Mouse (Mus musculus): ENCODE data around the gene Esr2. TPM values are rescaled to one million over a fixed set of nuclear protein-coding genes. Genes with fewer than 3 reads are reported as not detected.
"Not testable (repeated sequence)": the region's sequence is repeated elsewhere in the genome, so short reads cannot be mapped to it uniquely, and the experiment has no call there.

Esr2 gene
- 0.20 and 0.40 TPM in 2 replicates for polyA plus RNA-seq (2014; fragmentation: Nextera tagmentation; extraction: Ambion mirVana)

GRCm38 (mm10) chr12:76177000-76177863 lies at the start of gene Esr2:
TSS of gene Esr2 (minus strand) at chr12:76177259.
- ATAC-seq (ENCODE audit: insufficient number of reproducible peaks, low FRiP score, low TSS enrichment, low read depth) (peak; percentile 72; the same call in 1 of the 2 replicates), DNase-seq (ENCODE audit: low spot score) (peak; percentile 67)
- H3K27me3 ChIP-seq (ENCODE audit: control insufficient read depth, insufficient read depth, low read length), result no peaks in the 10 kb centered on the region
- peak within 1 kb of the TSS; percentile 61 for H3K4me2 ChIP-seq (ENCODE audit: low read depth, severe bottlenecking)
- peak within 1 kb of the TSS; percentile 34; the same call in 1 of the 2 replicates for H3K9ac ChIP-seq (ENCODE audit: low read length)
- no peaks in the 10 kb centered on the region for H3K9me3 ChIP-seq (ENCODE audit: control insufficient read depth, low read length)
- no peak within 1 kb of the TSS for H3K27ac ChIP-seq (replicated peaks; ENCODE audit: low read depth, low read length)
- H3K4me1 ChIP-seq (ENCODE audit: control insufficient read depth, insufficient read depth, low read length), result no peaks in the 10 kb centered on the region
- H3K4me3 ChIP-seq (ENCODE audit: low read depth, low read length), result peak within 1 kb of the TSS; percentile 34
- H3K36me3 ChIP-seq (ENCODE audit: control insufficient read depth, insufficient read depth, low read length), result no peaks in the 10 kb centered on the region
- WGBS, result under 1% methylated on average over 39 of the region's 39 CpGs

GRCm38 (mm10) chr12:76222104-76222503 lies 45.0 kb upstream of the Esr2 start:
- H3K4me2 ChIP-seq (ENCODE audit: low read depth, severe bottlenecking); H3K27ac ChIP-seq (replicated peaks; ENCODE audit: low read depth, low read length); H3K9me3 ChIP-seq (ENCODE audit: control insufficient read depth, low read length); DNase-seq (ENCODE audit: low spot score); H3K9ac ChIP-seq (ENCODE audit: low read length); H3K4me1 ChIP-seq (ENCODE audit: control insufficient read depth, insufficient read depth, low read length); ATAC-seq (ENCODE audit: insufficient number of reproducible peaks, low FRiP score, low TSS enrichment, low read depth); H3K4me3 ChIP-seq (ENCODE audit: low read depth, low read length); H3K27me3 ChIP-seq (ENCODE audit: control insufficient read depth, insufficient read depth, low read length); H3K36me3 ChIP-seq (ENCODE audit: control insufficient read depth, insufficient read depth, low read length): not testable (repeated sequence)
- 72% methylated on average over 2 of the region's 8 CpGs for WGBS

- ATAC-seq (ENCODE audit: insufficient number of reproducible peaks, low FRiP score, low TSS enrichment, low read depth) (no peak), DNase-seq (ENCODE audit: low spot score) (no peak)
- H3K27ac ChIP-seq (replicated peaks; ENCODE audit: low read depth, low read length), result no peak overlapping the region
- H3K9ac ChIP-seq (ENCODE audit: low read length), result no peak overlapping the region
- no peaks in the 10 kb centered on the region for H3K4me1 ChIP-seq (ENCODE audit: control insufficient read depth, insufficient read depth, low read length)
- no peak overlapping the region for H3K4me2 ChIP-seq (ENCODE audit: low read depth, severe bottlenecking)
- WGBS, result 71% methylated on average over 11 of the region's 11 CpGs
- no peaks in the 10 kb centered on the region for H3K27me3 ChIP-seq (ENCODE audit: control insufficient read depth, insufficient read depth, low read length)
- H3K9me3 ChIP-seq (ENCODE audit: control insufficient read depth, low read length), result no peaks in the 10 kb centered on the region
- no peak overlapping the region for H3K4me3 ChIP-seq (ENCODE audit: low read depth, low read length)
- no peaks in the 10 kb centered on the region for H3K36me3 ChIP-seq (ENCODE audit: control insufficient read depth, insufficient read depth, low read length)
These were observed 39.7 kb upstream of the Esr2 start for GRCm38 (mm10) chr12:76216716-76217115.

GRCm38 (mm10) chr12:76215121-76215520 lies 38.1 kb upstream of the Esr2 start:
- 28% methylated on average over 5 of the region's 5 CpGs for WGBS
- H3K9ac ChIP-seq (ENCODE audit: low read length), result no peak overlapping the region
- no peaks in the 10 kb centered on the region for H3K9me3 ChIP-seq (ENCODE audit: control insufficient read depth, low read length)
- no peak overlapping the region for H3K4me2 ChIP-seq (ENCODE audit: low read depth, severe bottlenecking)
- H3K4me1 ChIP-seq (ENCODE audit: control insufficient read depth, insufficient read depth, low read length), result no peaks in the 10 kb centered on the region
- H3K27ac ChIP-seq (replicated peaks; ENCODE audit: low read depth, low read length), result no peak overlapping the region
- no peak overlapping the region for H3K4me3 ChIP-seq (ENCODE audit: low read depth, low read length)
- no peak for DNase-seq (ENCODE audit: low spot score)
- no peak for ATAC-seq (ENCODE audit: insufficient number of reproducible peaks, low FRiP score, low TSS enrichment, low read depth)
- H3K36me3 ChIP-seq (ENCODE audit: control insufficient read depth, insufficient read depth, low read length), result no peaks in the 10 kb centered on the region
- H3K27me3 ChIP-seq (ENCODE audit: control insufficient read depth, insufficient read depth, low read length), result no peaks in the 10 kb centered on the region

GRCm38 (mm10) chr12:76209429-76209974 lies 32.4 kb upstream of the Esr2 start:
- DNase-seq (ENCODE audit: low spot score) (no peak), ATAC-seq (ENCODE audit: insufficient number of reproducible peaks, low FRiP score, low TSS enrichment, low read depth) (no peak)
- Histone ChIP-seq H3K4me3 (ENCODE audit: low read depth, low read length) (no peak overlapping the region), H3K4me1 (ENCODE audit: control insufficient read depth, insufficient read depth, low read length) (no peaks in the 10 kb centered on the region), H3K27me3 (ENCODE audit: control insufficient read depth, insufficient read depth, low read length) (no peaks in the 10 kb centered on the region), H3K9ac (ENCODE audit: low read length) (no peak overlapping the region), H3K27ac (replicated peaks; ENCODE audit: low read depth, low read length) (no peak overlapping the region), H3K36me3 (ENCODE audit: control insufficient read depth, insufficient read depth, low read length) (no peaks in the 10 kb centered on the region), H3K4me2 (ENCODE audit: low read depth, severe bottlenecking) (no peak overlapping the region), H3K9me3 (ENCODE audit: control insufficient read depth, low read length) (no peaks in the 10 kb centered on the region)
- 90% methylated on average over 5 of the region's 5 CpGs for WGBS

- Histone ChIP-seq H3K27ac (replicated peaks; ENCODE audit: low read depth, low read length) (no peak overlapping the region), H3K4me1 (ENCODE audit: control insufficient read depth, insufficient read depth, low read length) (peaks cover 3% of the 10 kb centered on the region; the same call in 1 of the 2 replicates), H3K9ac (ENCODE audit: low read length) (no peak overlapping the region), H3K36me3 (ENCODE audit: control insufficient read depth, insufficient read depth, low read length) (no peaks in the 10 kb centered on the region), H3K4me2 (ENCODE audit: low read depth, severe bottlenecking) (no peak overlapping the region), H3K9me3 (ENCODE audit: control insufficient read depth, low read length) (no peaks in the 10 kb centered on the region), H3K27me3 (ENCODE audit: control insufficient read depth, insufficient read depth, low read length) (no peaks in the 10 kb centered on the region), H3K4me3 (ENCODE audit: low read depth, low read length) (no peak overlapping the region)
- DNase-seq (ENCODE audit: low spot score) (no peak), ATAC-seq (ENCODE audit: insufficient number of reproducible peaks, low FRiP score, low TSS enrichment, low read depth) (no peak)
- WGBS, result 70% methylated on average over 4 of the region's 4 CpGs
These were observed 23.3 kb upstream of the Esr2 start for GRCm38 (mm10) chr12:76200326-76200725.

- Histone ChIP-seq H3K36me3 (ENCODE audit: control insufficient read depth, insufficient read depth, low read length) (no peaks in the 10 kb centered on the region), H3K27ac (replicated peaks; ENCODE audit: low read depth, low read length) (no peak overlapping the region), H3K27me3 (ENCODE audit: control insufficient read depth, insufficient read depth, low read length) (no peaks in the 10 kb centered on the region), H3K4me1 (ENCODE audit: control insufficient read depth, insufficient read depth, low read length) (peaks cover 3% of the 10 kb centered on the region; the same call in 1 of the 2 replicates), H3K4me2 (ENCODE audit: low read depth, severe bottlenecking) (peak overlapping the region; percentile 90; the same call in 1 of the 2 replicates), H3K9me3 (ENCODE audit: control insufficient read depth, low read length) (no peaks in the 10 kb centered on the region), H3K9ac (ENCODE audit: low read length) (no peak overlapping the region), H3K4me3 (ENCODE audit: low read depth, low read length) (no peak overlapping the region)
- ATAC-seq (ENCODE audit: insufficient number of reproducible peaks, low FRiP score, low TSS enrichment, low read depth), result no peak
- no peak for DNase-seq (ENCODE audit: low spot score)
- WGBS, result 43% methylated on average over 8 of the region's 8 CpGs
These were observed 20.0 kb upstream of the Esr2 start for GRCm38 (mm10) chr12:76197071-76197470.

GRCm38 (mm10) chr12:76196709-76197054 lies 19.6 kb upstream of the Esr2 start:
- Histone ChIP-seq H3K27ac (replicated peaks; ENCODE audit: low read depth, low read length) (no peak overlapping the region), H3K27me3 (ENCODE audit: control insufficient read depth, insufficient read depth, low read length) (no peaks in the 10 kb centered on the region), H3K9me3 (ENCODE audit: control insufficient read depth, low read length) (no peaks in the 10 kb centered on the region), H3K4me3 (ENCODE audit: low read depth, low read length) (peak overlapping the region; percentile 29), H3K4me1 (ENCODE audit: control insufficient read depth, insufficient read depth, low read length) (peaks cover 3% of the 10 kb centered on the region; the same call in 1 of the 2 replicates), H3K36me3 (ENCODE audit: control insufficient read depth, insufficient read depth, low read length) (no peaks in the 10 kb centered on the region), H3K4me2 (ENCODE audit: low read depth, severe bottlenecking) (peak overlapping the region; percentile 90), H3K9ac (ENCODE audit: low read length) (peak overlapping the region; percentile 47; the same call in 1 of the 2 replicates)
- DNase-seq (ENCODE audit: low spot score), result peak; percentile 89
- WGBS, result 8% methylated on average over 6 of the region's 6 CpGs
- ATAC-seq (ENCODE audit: insufficient number of reproducible peaks, low FRiP score, low TSS enrichment, low read depth), result peak; percentile 49; the same call in 1 of the 2 replicates

All from limb, embryonic 11.5 days (tissue).